31 mouse cellular contexts compared by ENCODE assay signal in the genomic region with DNA sequence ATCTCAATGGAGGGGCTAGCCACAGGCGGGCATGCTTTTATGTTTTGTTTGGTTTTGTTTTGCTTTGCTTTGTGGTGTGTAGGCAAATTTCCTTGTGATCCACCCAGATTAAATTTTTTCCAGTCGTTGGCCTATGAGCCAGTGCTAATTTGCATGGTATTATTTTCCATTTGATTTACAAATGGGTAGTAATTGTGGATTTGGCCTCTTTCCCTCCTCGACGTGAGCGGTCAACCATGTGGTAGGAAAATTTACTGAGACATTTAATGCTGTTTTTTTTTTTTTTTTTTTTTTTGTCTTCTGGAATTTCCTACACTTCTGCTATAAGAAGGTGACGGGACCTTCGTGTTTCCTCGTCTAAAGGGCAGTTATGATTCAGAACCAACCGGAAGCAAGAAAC. TPM values are rescaled to one million over a fixed set of nuclear protein-coding genes. Genes with fewer than 3 reads are reported as not detected.
A peak's percentile ranks its signal among the peaks of the same experiment; 100 is the strongest.
DNase-seq lines count a peak whose midpoint lies in the region; ATAC-seq and TF ChIP-seq lines count a peak whose summit lies in the region.
"Had no signal": no experiment of that assay in that cellular context is flagged by ENCODE, and none has a peak within 500 bp of the region (broad histone marks: within the 10 kb centered on the region; RNA-seq: fewer than 3 reads in every experiment).

No protein-coding gene starts in this region.

- H3K27me3 ChIP-seq in kidney, embryonic 14.5 days (ENCODE audit: control insufficient read depth, insufficient read depth, low read length): no peaks in the 10 kb centered on the region
- H3K27me3 ChIP-seq: embryonic facial prominence, embryonic 12.5 days; forebrain, embryonic 13.5 days; hindbrain, embryonic 12.5 days; intestine, embryonic 15.5 days; limb, embryonic 15.5 days; neural tube, embryonic 15.5 days had no signal

- no peak for TF ChIP-seq CTCF in brain, embryonic 14.5 days (IDR thresholded peaks at IDR 0.05; ENCODE audit: borderline replicate concordance, extremely low read depth, insufficient read depth, insufficient read length)

- no peaks in the 10 kb centered on the region for H3K9me3 ChIP-seq in kidney, embryonic 14.5 days (ENCODE audit: control insufficient read depth, low read length)
- H3K9me3 ChIP-seq: embryonic facial prominence, embryonic 12.5 days; forebrain, embryonic 13.5 days; hindbrain, embryonic 12.5 days; intestine, embryonic 15.5 days; limb, embryonic 10.5 days; limb, embryonic 15.5 days; neural tube, embryonic 15.5 days had no signal

- H3K36me3 ChIP-seq in kidney, embryonic 14.5 days (ENCODE audit: control insufficient read depth, insufficient read depth, low read length): no peaks in the 10 kb centered on the region
- H3K36me3 ChIP-seq: embryonic facial prominence, embryonic 12.5 days; hindbrain, embryonic 12.5 days; intestine, embryonic 15.5 days; limb, embryonic 10.5 days; limb, embryonic 15.5 days; neural tube, embryonic 15.5 days had no signal

- TF ChIP-seq POLR2A in brain, embryonic 14.5 days (IDR thresholded peaks at IDR 0.05; ENCODE audit: borderline replicate concordance, extremely low read depth, insufficient read depth, insufficient read length, poor library complexity, severe bottlenecking): no peak

- no peak overlapping the region for H3K4me3 ChIP-seq in kidney, embryonic 14.5 days (ENCODE audit: low read length)
- H3K4me3 ChIP-seq: embryonic facial prominence, embryonic 12.5 days; forebrain, embryonic 13.5 days; hindbrain, embryonic 12.5 days; intestine, embryonic 15.5 days; limb, embryonic 10.5 days; limb, embryonic 15.5 days; neural tube, embryonic 15.5 days had no signal

- peak; percentile 78 for DNase-seq in heart, adult 11 months
- no peak for DNase-seq in heart, adult 18-20 months
- peak; percentile 33 for DNase-seq in kidney, postnatal 14 days
- DNase-seq in CD4-positive helper T cell, adult 2 months (ENCODE audit: low read depth, low spot score): peak; percentile 38
- peak; percentile 17 for DNase-seq in brain, embryonic 14.5 days (ENCODE audit: low read depth)
- DNase-seq in lung, postnatal 25 days (ENCODE audit: low spot score): no peak
- DNase-seq: adrenal gland, adult 2 months; adrenal gland, postnatal 36 days; cerebellum, adult 8-10 months; cerebellum, postnatal 36 days; gastrocnemius, postnatal 14 days; heart, postnatal 36 days; layer of hippocampus, postnatal 36 days; midbrain, embryonic 14.5 days; retina, postnatal 1 day; right cerebral cortex, postnatal 14 days; thymus, postnatal 4 days had no signal

- no peak for ATAC-seq in kidney, embryonic 14.5 days (ENCODE audit: low FRiP score, low TSS enrichment)
- ATAC-seq: activated CD4-positive, CD25-positive, alpha-beta regulatory T cell, adult 4 months; CD4-positive, CD25-positive, alpha-beta regulatory T cell, adult 4 months; forebrain, embryonic 13.5 days; hindbrain, postnatal 0 days; intestine, embryonic 15.5 days had no signal

- no peaks in the 10 kb centered on the region for H3K4me1 ChIP-seq in kidney, embryonic 14.5 days (ENCODE audit: control insufficient read depth, insufficient read depth, low read length)
- H3K4me1 ChIP-seq: limb, embryonic 10.5 days had no signal

- H3K9ac ChIP-seq in kidney, embryonic 14.5 days (ENCODE audit: low read depth, low read length): no peak overlapping the region
- H3K9ac ChIP-seq: embryonic facial prominence, embryonic 12.5 days; forebrain, embryonic 13.5 days; hindbrain, embryonic 12.5 days; intestine, embryonic 15.5 days; limb, embryonic 15.5 days; neural tube, embryonic 15.5 days had no signal

- no peak overlapping the region for H3K4me2 ChIP-seq in kidney, embryonic 14.5 days (replicated peaks; ENCODE audit: low read depth, low read length)
- H3K4me2 ChIP-seq: embryonic facial prominence, embryonic 12.5 days; forebrain, embryonic 13.5 days; heart, embryonic 11.5 days; hindbrain, embryonic 12.5 days; intestine, embryonic 15.5 days; limb, embryonic 15.5 days; neural tube, embryonic 15.5 days had no signal

- no peak overlapping the region for H3K27ac ChIP-seq in kidney, embryonic 14.5 days (ENCODE audit: low read depth, low read length)
- H3K27ac ChIP-seq: embryonic facial prominence, embryonic 12.5 days; forebrain, embryonic 13.5 days; hindbrain, embryonic 12.5 days; hindbrain, postnatal 0 days; intestine, embryonic 15.5 days; limb, embryonic 15.5 days; macrophage; neural tube, embryonic 15.5 days had no signal

- 42% methylated on average over 9 of the region's 9 CpGs for WGBS in kidney, embryonic 14.5 days

RNA-seq across cellular contexts. Expression of a gene that starts 18.2 kb away (rescaled TPM):
- total RNA-seq in heart, adult 18-20 months (2021): 1 to 10 TPM; 5.8 to 7.4 TPM
- 1.5 and 1.9 TPM in 2 replicates for polyA plus RNA-seq in kidney, embryonic 14.5 days (2014; fragmentation: Nextera tagmentation; extraction: Ambion mirVana)
- polyA plus RNA-seq in brain, embryonic 14.5 days (2012; rRNA removed): 2.8 and 4.3 TPM in 2 replicates
- total RNA-seq: granulocyte monocyte progenitor cell, adult 5-6 weeks had no signal
- polyA plus RNA-seq: macrophage had no signal

RNA-seq across cellular contexts. Expression of a gene that starts 54.6 kb away (rescaled TPM):
- total RNA-seq in heart, adult 18-20 months (2021): 100 to 1,000 TPM; 371 to 461 TPM
- polyA plus RNA-seq in kidney, embryonic 14.5 days (2014; fragmentation: Nextera tagmentation; extraction: Ambion mirVana): 273 and 367 TPM in 2 replicates
- 281 and 315 TPM in 2 replicates for polyA plus RNA-seq in brain, embryonic 14.5 days (2012; rRNA removed)

Comparison
In these comparisons a context has a peak if more than half of its experiments do, and no peak if none do; other contexts are left out.
1. DNase-seq: peak in heart, adult 11 months (single experiment), kidney, postnatal 14 days (single experiment), CD4-positive helper T cell, adult 2 months (single experiment) and brain, embryonic 14.5 days (single experiment); none in heart, adult 18-20 months (0 of 2) and lung, postnatal 25 days (single experiment).